Mouse (Mus musculus): ENCODE data around the gene Scd1. TPM values are rescaled to one million over a fixed set of nuclear protein-coding genes. Genes with fewer than 3 reads are reported as not detected.

Scd1 gene
- polyA plus RNA-seq, 1 experiment: 4,173 TPM

DNA sequence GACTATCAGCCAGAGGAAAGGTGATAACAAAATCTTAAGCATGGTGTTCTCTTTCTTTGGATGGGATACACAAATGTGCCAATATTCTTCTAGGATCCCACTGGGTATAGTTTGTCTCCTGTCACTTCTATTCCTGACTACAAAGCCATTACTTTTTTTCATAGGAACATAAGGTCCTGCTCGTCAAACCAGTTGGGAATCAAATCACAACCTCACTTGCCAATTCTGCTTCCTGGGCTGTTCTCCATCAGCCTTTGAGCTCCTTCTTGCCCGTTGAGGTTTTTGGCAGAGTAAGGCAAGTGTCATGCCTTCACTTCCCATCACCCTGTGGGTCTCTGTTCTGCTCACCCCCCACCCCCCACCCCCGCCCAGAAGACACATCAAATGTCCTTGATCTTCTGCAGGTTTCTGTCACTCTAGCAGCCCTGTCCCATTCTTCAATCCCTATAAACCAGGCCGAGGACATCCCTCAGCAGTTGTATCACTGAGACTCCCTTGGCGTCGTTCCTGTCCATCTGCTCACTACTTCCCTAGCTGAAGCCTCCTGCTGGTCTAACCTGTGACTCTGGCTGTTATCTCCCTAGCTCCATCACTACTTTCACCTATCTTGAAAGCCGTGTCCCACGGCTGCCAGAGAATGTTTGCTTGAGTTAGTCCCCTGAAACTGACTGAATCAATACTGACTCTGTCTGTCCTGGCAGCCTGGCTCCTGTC is 7.0 kb downstream of the Scd1 start:
- Histone ChIP-seq H3K4me1 (ENCODE audit: control insufficient read depth, insufficient read depth, low read length) (no peaks in the 10 kb centered on the region), H3K27me3 (replicated peaks; ENCODE audit: control insufficient read depth, insufficient read depth, low read length) (no peaks in the 10 kb centered on the region), H3K4me3 (ENCODE audit: insufficient read depth, low read depth, low read length) (no peak overlapping the region), H3K36me3 (ENCODE audit: control insufficient read depth, insufficient read depth, low read length) (no peaks in the 10 kb centered on the region), H3K27ac (ENCODE audit: insufficient read depth, low read depth, low read length) (no peak overlapping the region)
- 87% methylated on average over 8 of the region's 8 CpGs for WGBS
- TF ChIP-seq CTCF (conservative IDR thresholded peaks at IDR 0.05; ENCODE audit: insufficient read depth, insufficient read length, low read depth, low read length) (no peak), POLR2A (IDR thresholded peaks at IDR 0.05; ENCODE audit: low read depth, low read length) (no peak)
- DNase-seq: no peak

DNA sequence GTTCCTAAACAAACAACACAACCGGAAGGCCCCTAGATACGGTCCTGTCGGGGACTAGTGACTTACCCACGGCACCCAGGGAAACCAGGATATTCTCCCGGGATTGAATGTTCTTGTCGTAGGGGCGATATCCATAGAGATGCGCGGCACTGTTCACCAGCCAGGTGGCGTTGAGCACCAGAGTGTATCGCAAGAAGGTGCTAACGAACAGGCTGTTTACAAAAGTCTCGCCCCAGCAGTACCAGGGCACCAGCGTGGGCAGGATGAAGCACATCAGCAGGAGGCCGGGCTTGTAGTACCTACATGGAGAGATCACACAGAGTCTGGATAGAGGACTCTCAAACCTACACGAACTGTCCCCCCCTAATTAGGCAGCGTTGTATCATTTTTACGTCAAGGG is 7.6 kb downstream of the Scd1 start:
- Histone ChIP-seq H3K27ac (ENCODE audit: insufficient read depth, low read depth, low read length) (no peak overlapping the region), H3K4me3 (ENCODE audit: insufficient read depth, low read depth, low read length) (no peak overlapping the region), H3K4me1 (ENCODE audit: control insufficient read depth, insufficient read depth, low read length) (no peaks in the 10 kb centered on the region), H3K36me3 (ENCODE audit: control insufficient read depth, insufficient read depth, low read length) (no peaks in the 10 kb centered on the region), H3K27me3 (replicated peaks; ENCODE audit: control insufficient read depth, insufficient read depth, low read length) (no peaks in the 10 kb centered on the region)
- DNase-seq: no peak
- TF ChIP-seq CTCF (conservative IDR thresholded peaks at IDR 0.05; ENCODE audit: insufficient read depth, insufficient read length, low read depth, low read length) (no peak), POLR2A (IDR thresholded peaks at IDR 0.05; ENCODE audit: low read depth, low read length) (no peak)
- 95% methylated on average over 18 of the region's 18 CpGs for WGBS

DNA sequence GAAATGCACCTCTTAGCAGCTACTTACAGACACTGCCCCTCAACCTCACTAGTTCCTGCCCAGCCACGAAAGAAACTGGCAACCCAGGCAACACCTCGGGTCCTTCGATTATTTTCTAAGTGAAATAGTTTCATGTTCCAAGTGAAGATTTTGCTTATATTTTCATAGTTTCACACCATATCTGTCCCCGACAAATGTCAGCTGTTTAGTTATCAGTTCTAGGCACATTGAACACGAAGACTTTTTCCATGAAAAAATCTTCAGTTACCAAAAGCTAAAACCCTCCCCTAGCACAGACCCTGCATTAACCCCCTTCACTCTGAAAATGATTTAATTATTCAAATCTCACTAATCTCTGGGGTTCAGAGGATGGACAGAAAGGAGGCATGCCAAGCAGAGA is 10.9 kb downstream of the Scd1 start:
- DNase-seq: no peak
- TF ChIP-seq CTCF (conservative IDR thresholded peaks at IDR 0.05; ENCODE audit: insufficient read depth, insufficient read length, low read depth, low read length) (no peak), POLR2A (IDR thresholded peaks at IDR 0.05; ENCODE audit: low read depth, low read length) (no peak)
- WGBS: 86% methylated on average over 5 of the region's 5 CpGs
- Histone ChIP-seq H3K27ac (ENCODE audit: insufficient read depth, low read depth, low read length) (no peak overlapping the region), H3K27me3 (replicated peaks; ENCODE audit: control insufficient read depth, insufficient read depth, low read length) (no peaks in the 10 kb centered on the region), H3K4me1 (ENCODE audit: control insufficient read depth, insufficient read depth, low read length) (no peaks in the 10 kb centered on the region), H3K4me3 (ENCODE audit: insufficient read depth, low read depth, low read length) (no peak overlapping the region), H3K36me3 (ENCODE audit: control insufficient read depth, insufficient read depth, low read length) (no peaks in the 10 kb centered on the region)

DNA sequence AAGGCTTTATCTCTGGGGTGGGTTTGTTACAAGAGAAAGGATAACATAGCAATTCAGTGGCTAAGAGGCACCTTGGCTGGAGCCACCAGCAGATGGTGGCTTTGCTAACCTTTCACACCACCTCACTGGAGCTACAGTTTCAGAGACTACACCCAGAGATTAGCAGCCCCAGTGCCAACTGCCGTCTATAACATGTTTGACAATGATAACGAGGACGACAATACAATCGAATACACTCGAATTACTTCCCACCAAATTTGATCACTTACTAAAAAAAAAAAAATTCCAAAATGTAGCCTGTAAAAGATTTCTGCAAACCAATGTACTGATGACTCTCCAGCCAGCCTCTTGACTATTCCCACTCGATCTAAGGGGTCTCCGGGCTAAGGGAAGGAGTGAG is 12.7 kb downstream of the Scd1 start:
- H3K27me3 ChIP-seq (replicated peaks; ENCODE audit: control insufficient read depth, insufficient read depth, low read length): no peaks in the 10 kb centered on the region
- WGBS: 85% methylated on average over 7 of the region's 7 CpGs

DNA sequence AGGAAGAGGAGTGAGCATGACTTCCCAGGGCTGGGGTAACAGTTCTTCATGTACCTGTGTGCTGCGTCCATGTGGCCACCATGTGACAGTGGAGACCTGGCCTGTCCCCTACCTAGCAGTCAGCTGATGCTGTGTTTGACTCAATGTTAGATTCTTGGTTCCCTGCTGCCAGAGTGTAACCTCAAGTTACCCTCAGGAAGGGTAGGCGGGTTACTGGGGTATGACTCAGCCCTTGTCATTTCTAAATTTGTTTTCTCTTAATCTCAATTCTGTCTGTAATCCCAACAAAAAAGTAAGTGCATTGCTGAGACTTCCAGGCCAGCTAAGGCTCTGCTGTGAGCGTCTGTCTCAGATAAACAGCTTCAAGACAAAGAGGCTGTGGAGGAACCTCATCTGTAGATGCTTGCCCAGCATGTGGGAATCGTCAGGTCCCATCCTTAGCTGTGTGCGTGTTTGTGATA is 13.7 kb downstream of the Scd1 start:
- no peak for DNase-seq
- Histone ChIP-seq H3K27me3 (replicated peaks; ENCODE audit: control insufficient read depth, insufficient read depth, low read length) (no peaks in the 10 kb centered on the region), H3K4me3 (ENCODE audit: insufficient read depth, low read depth, low read length) (no peak overlapping the region), H3K4me1 (ENCODE audit: control insufficient read depth, insufficient read depth, low read length) (peaks cover under 1% of the 10 kb centered on the region; the same call in 1 of the 2 replicates), H3K27ac (ENCODE audit: insufficient read depth, low read depth, low read length) (no peak overlapping the region), H3K36me3 (ENCODE audit: control insufficient read depth, insufficient read depth, low read length) (no peaks in the 10 kb centered on the region)
- TF ChIP-seq CTCF (conservative IDR thresholded peaks at IDR 0.05; ENCODE audit: insufficient read depth, insufficient read length, low read depth, low read length) (no peak), POLR2A (IDR thresholded peaks at IDR 0.05; ENCODE audit: low read depth, low read length) (no peak)
- WGBS: 84% methylated on average over 5 of the region's 5 CpGs

More for the DNA sequence above, 12.7 kb downstream of the Scd1 start:
- Histone ChIP-seq H3K27ac (ENCODE audit: insufficient read depth, low read depth, low read length) (no peak overlapping the region), H3K4me3 (ENCODE audit: insufficient read depth, low read depth, low read length) (no peak overlapping the region), H3K36me3 (ENCODE audit: control insufficient read depth, insufficient read depth, low read length) (no peaks in the 10 kb centered on the region), H3K4me1 (ENCODE audit: control insufficient read depth, insufficient read depth, low read length) (no peaks in the 10 kb centered on the region)
- TF ChIP-seq CTCF (conservative IDR thresholded peaks at IDR 0.05; ENCODE audit: insufficient read depth, insufficient read length, low read depth, low read length) (no peak), POLR2A (IDR thresholded peaks at IDR 0.05; ENCODE audit: low read depth, low read length) (no peak)
- DNase-seq: no peak

DNA sequence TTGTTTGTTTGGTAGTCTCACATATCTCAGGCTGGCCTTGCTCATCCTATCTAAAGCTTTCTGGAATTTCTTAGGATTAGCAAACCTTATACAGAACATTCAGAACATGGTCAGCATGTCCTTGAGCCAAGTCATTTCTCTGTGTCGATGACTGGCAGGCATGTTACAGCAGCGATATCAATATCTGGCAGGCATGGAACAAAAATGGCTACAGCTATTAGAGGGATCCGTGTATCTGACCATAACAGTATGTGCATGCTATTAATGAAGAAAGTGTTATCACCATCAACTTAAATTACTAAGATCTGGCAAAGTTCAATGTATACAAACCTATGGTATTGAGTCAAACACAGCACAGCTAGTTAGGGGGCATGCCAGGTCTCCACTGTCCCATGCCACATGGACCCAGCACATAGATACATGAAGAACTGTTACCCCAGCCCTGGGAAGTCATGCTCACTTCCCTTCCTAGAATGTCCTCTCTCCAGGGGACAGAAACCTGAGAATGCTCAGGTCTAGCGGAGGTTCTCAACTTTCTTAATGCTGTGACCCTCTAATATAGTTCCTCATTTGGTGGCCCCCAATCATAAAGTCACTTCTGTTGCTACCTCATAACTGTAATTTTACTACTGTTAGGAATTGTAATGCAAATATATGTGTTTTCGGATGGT is 15.2 kb downstream of the Scd1 start:
- TF ChIP-seq POLR2A (IDR thresholded peaks at IDR 0.05; ENCODE audit: low read depth, low read length) (no peak), CTCF (conservative IDR thresholded peaks at IDR 0.05; ENCODE audit: insufficient read depth, insufficient read length, low read depth, low read length) (no peak)
- no peak for DNase-seq

DNA sequence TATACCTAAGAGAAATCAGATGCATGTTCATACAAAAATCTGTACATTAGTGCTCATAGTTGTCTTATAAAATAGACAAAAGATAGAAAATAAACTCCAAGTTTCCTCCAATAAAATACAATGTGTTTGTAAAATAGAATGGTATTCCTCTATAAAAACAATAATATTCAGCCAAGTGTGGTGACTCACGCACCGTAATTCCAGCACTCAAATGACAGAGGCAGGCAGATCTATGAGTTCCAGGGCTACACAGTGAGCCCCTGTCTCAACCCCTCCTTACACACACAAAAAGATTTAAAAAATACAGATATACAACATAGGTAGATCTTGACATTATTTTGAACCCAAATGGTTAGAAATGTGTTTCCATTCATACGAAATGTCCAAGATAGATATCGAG is 15.8 kb downstream of the Scd1 start:
- no peak for DNase-seq
- no peak overlapping the region for H3K27ac ChIP-seq (ENCODE audit: insufficient read depth, low read depth, low read length)
- H3K36me3 ChIP-seq (ENCODE audit: control insufficient read depth, insufficient read depth, low read length): no peaks in the 10 kb centered on the region
- H3K4me1 ChIP-seq (ENCODE audit: control insufficient read depth, insufficient read depth, low read length): peaks cover 9% of the 10 kb centered on the region; the same call in 1 of the 2 replicates
- H3K4me3 ChIP-seq (ENCODE audit: insufficient read depth, low read depth, low read length): no peak overlapping the region
- TF ChIP-seq POLR2A (IDR thresholded peaks at IDR 0.05; ENCODE audit: low read depth, low read length) (no peak), CTCF (conservative IDR thresholded peaks at IDR 0.05; ENCODE audit: insufficient read depth, insufficient read length, low read depth, low read length) (no peak)
- 83% methylated on average over 4 of the region's 4 CpGs for WGBS
- H3K27me3 ChIP-seq (replicated peaks; ENCODE audit: control insufficient read depth, insufficient read depth, low read length): no peaks in the 10 kb centered on the region

More for the DNA sequence above, 15.2 kb downstream of the Scd1 start:
- no peaks in the 10 kb centered on the region for H3K36me3 ChIP-seq (ENCODE audit: control insufficient read depth, insufficient read depth, low read length)
- 90% methylated on average over 5 of the region's 5 CpGs for WGBS
- no peak overlapping the region for H3K4me3 ChIP-seq (ENCODE audit: insufficient read depth, low read depth, low read length)
- H3K4me1 ChIP-seq (ENCODE audit: control insufficient read depth, insufficient read depth, low read length): peaks cover 9% of the 10 kb centered on the region; the same call in 1 of the 2 replicates
- H3K27ac ChIP-seq (ENCODE audit: insufficient read depth, low read depth, low read length): no peak overlapping the region
- H3K27me3 ChIP-seq (replicated peaks; ENCODE audit: control insufficient read depth, insufficient read depth, low read length): no peaks in the 10 kb centered on the region
